Mouse (Mus musculus): ENCODE data around the gene Fh1.

GRCm38 (mm10) chr1:175668666-175669405, 43.4 kb upstream of the Fh1 start:
- TF ChIP-seq POLR2A (IDR thresholded peaks at IDR 0.05; ENCODE audit: extremely low read depth, insufficient read depth, low read length): no peak
- TF ChIP-seq CTCF (IDR thresholded peaks at IDR 0.05; ENCODE audit: extremely low read depth, insufficient read depth, low read length): peak; percentile 72
